Mouse (Mus musculus): ENCODE measurements at regions not wholly inside any gene's neighbourhood (a gene's known extent, or its start where the extent isn't known, plus 50 kb on each side); places are given as distances from the start of the nearest gene placed in this dataset.

- no peak for DNase-seq
Measured at GRCm38 (mm10) chr13:5723319-5723718, 138.0 kb upstream of the Klf6 start.

- peak; percentile 49 to 63 for DNase-seq
Measured at GRCm38 (mm10) chr13:5724364-5724763, 136.9 kb upstream of the Klf6 start.

GRCm38 (mm10) chr13:5725984-5726383 lies 135.3 kb upstream of the Klf6 start:
- DNase-seq = peak in 1 of 2 experiments; percentile 18

- DNase-seq = no peak
Measured at GRCm38 (mm10) chr13:5726446-5726845, 134.8 kb upstream of the Klf6 start.

- DNase-seq = no peak
Measured at GRCm38 (mm10) chr13:5728172-5728571, 133.1 kb upstream of the Klf6 start.

- no peak for DNase-seq
Measured at GRCm38 (mm10) chr13:5728808-5729207, 132.5 kb upstream of the Klf6 start.

- no peak for DNase-seq
Measured at GRCm38 (mm10) chr13:5729426-5730068, 131.7 kb upstream of the Klf6 start.

GRCm38 (mm10) chr13:5732206-5732605 lies 129.1 kb upstream of the Klf6 start:
- no peak for DNase-seq

- DNase-seq = no peak
Measured at GRCm38 (mm10) chr13:5735027-5735624, 126.2 kb upstream of the Klf6 start.

GRCm38 (mm10) chr13:5736472-5736871 lies 124.8 kb upstream of the Klf6 start:
- no peak for DNase-seq

GRCm38 (mm10) chr13:5737214-5737613 lies 124.1 kb upstream of the Klf6 start:
- no peak for DNase-seq

GRCm38 (mm10) chr13:5740805-5741204 lies 120.5 kb upstream of the Klf6 start:
- no peak for DNase-seq

GRCm38 (mm10) chr13:5744949-5745348 lies 116.3 kb upstream of the Klf6 start:
- DNase-seq = no peak

GRCm38 (mm10) chr13:5757176-5757575 lies 104.1 kb upstream of the Klf6 start:
- DNase-seq = no peak

- DNase-seq = no peak
Measured at GRCm38 (mm10) chr13:5757963-5758362, 103.3 kb upstream of the Klf6 start.

GRCm38 (mm10) chr13:5760030-5760429 lies 101.3 kb upstream of the Klf6 start:
- DNase-seq = no peak

- no peak for DNase-seq
Measured at GRCm38 (mm10) chr13:5766394-5766793, 94.9 kb upstream of the Klf6 start.

- DNase-seq = no peak
Measured at GRCm38 (mm10) chr13:5767202-5767601, 94.1 kb upstream of the Klf6 start.

GRCm38 (mm10) chr13:5768699-5769098 lies 92.6 kb upstream of the Klf6 start:
- no peak for DNase-seq

GRCm38 (mm10) chr13:5769283-5770260 lies 91.7 kb upstream of the Klf6 start:
- peak in 1 of 2 experiments; percentile 13 for DNase-seq

GRCm38 (mm10) chr13:5773811-5774210 lies 87.5 kb upstream of the Klf6 start:
- DNase-seq = no peak

GRCm38 (mm10) chr13:5778443-5779171 lies 82.7 kb upstream of the Klf6 start:
- DNase-seq = no peak

Measured in heart, adult 18-20 months (tissue).